Mouse (Mus musculus) small intestine, adult 2 months (tissue): Measurements from ENCODE around the gene Fam126a. TPM values are rescaled to one million over a fixed set of nuclear protein-coding genes. Genes with fewer than 3 reads are reported as not detected.

ENCODE experiments used
- H3K27ac ChIP-seq: fragments of 200-500 bp; 2 replicates; pipeline ENCODE4 v1.5.1; 2012; ENCODE audit warnings: low read depth, low read length, control low read depth, inconsistent platforms; ENCODE audit not compliant: insufficient read depth
- H3K27me3 ChIP-seq: fragments of 200-500 bp; 2 replicates; pipeline ENCODE4 v1.6.1; 2012; ENCODE audit warnings: mild to moderate bottlenecking, moderate library complexity, low read length, inconsistent platforms; ENCODE audit not compliant: control insufficient read depth, insufficient read depth
- H3K36me3 ChIP-seq: fragments of 200-500 bp; 2 replicates; pipeline ENCODE4 v1.6.1; 2012; ENCODE audit warnings: mild to moderate bottlenecking, low read length, control low read depth, inconsistent platforms; ENCODE audit not compliant: control insufficient read depth, insufficient read depth
- H3K4me1 ChIP-seq: fragments of 200-500 bp; 2 replicates; pipeline ENCODE4 v1.6.1; 2012; ENCODE audit warnings: low read length, inconsistent platforms, mixed read lengths; ENCODE audit not compliant: control insufficient read depth, insufficient read depth, insufficient read length
- H3K4me3 ChIP-seq: fragments of 200-500 bp; 2 replicates; pipeline ENCODE4 v1.5.1; 2012; ENCODE audit warnings: low read depth, mild to moderate bottlenecking, control low read depth, inconsistent platforms, low read length, moderate library complexity
- CTCF ChIP-seq: fragments of 200-500 bp; IDR thresholded peaks from 2 replicates; pipeline ENCODE4 v1.5.1; 2012; ENCODE audit warnings: low read depth, mild to moderate bottlenecking, control low read depth, inconsistent platforms, low read length, moderate library complexity, mixed read lengths; ENCODE audit not compliant: insufficient replicate concordance, insufficient read length; ENCODE audit errors: extremely low read depth
- POLR2A ChIP-seq: fragments of 200-500 bp; IDR thresholded peaks from 2 replicates; pipeline ENCODE4 v1.6.1; 2012; ENCODE audit warnings: low read depth, mild to moderate bottlenecking, control low read depth, inconsistent platforms, low read length, moderate library complexity
- WGBS: fragments of 180-500 bp; shearing (Covaris S2); methylation state at CpG from one replicate; pipeline ENCODE4 v1.1.7; 2018; 5-methylcytosine and 5-hydroxymethylcytosine counted together
- polyA plus RNA-seq: library from polyadenylated mRNA; depleted of rRNA; stranded (reverse); fragments of >200 nt; gene quantifications from 2 replicates; pipeline ENCODE4 v1.2.3, GENCODE M21; 2012

The Fam126a gene
- polyA plus RNA-seq, 1 experiment: 1.1 TPM

GRCm38 (mm10) chr5:24047821-24048220, 17.3 kb upstream of the Fam126a start:
- Histone ChIP-seq H3K4me3 (no peak overlapping the region), H3K27ac (peak overlapping the region; percentile 12; the same call in 1 of the 2 replicates), H3K36me3 (no peaks in the 10 kb centered on the region), H3K27me3 (no peaks in the 10 kb centered on the region), H3K4me1 (no peaks in the 10 kb centered on the region)
- WGBS: 19% methylated on average over 1 of the region's 1 CpGs
- TF ChIP-seq POLR2A: no peak
- TF ChIP-seq CTCF: no peak

- Histone ChIP-seq H3K4me3 (no peak overlapping the region), H3K4me1 (no peaks in the 10 kb centered on the region), H3K27me3 (no peaks in the 10 kb centered on the region), H3K27ac (no peak overlapping the region), H3K36me3 (no peaks in the 10 kb centered on the region)
- WGBS: 56% methylated on average over 7 of the region's 7 CpGs
- no peak for TF ChIP-seq CTCF
Observed at GRCm38 (mm10) chr5:24047001-24047400, 16.5 kb upstream of the Fam126a start.

GRCm38 (mm10) chr5:24045998-24046631, 15.6 kb upstream of the Fam126a start:
- H3K4me3 ChIP-seq: no peak overlapping the region
- no peaks in the 10 kb centered on the region for H3K27me3 ChIP-seq
- no peaks in the 10 kb centered on the region for H3K4me1 ChIP-seq
- 47% methylated on average over 4 of the region's 4 CpGs for WGBS
- H3K36me3 ChIP-seq: no peaks in the 10 kb centered on the region
- TF ChIP-seq POLR2A: no peak
- no peak overlapping the region for H3K27ac ChIP-seq

- TF ChIP-seq POLR2A (no peak), CTCF (no peak)
- H3K4me3 ChIP-seq: no peak overlapping the region
- WGBS: 32% methylated on average over 1 of the region's 1 CpGs
- H3K36me3 ChIP-seq: no peaks in the 10 kb centered on the region
- no peak overlapping the region for H3K27ac ChIP-seq
- H3K27me3 ChIP-seq: no peaks in the 10 kb centered on the region
- H3K4me1 ChIP-seq: peaks cover 2% of the 10 kb centered on the region; the same call in 1 of the 2 replicates
Observed at GRCm38 (mm10) chr5:24044387-24044786, 13.9 kb upstream of the Fam126a start.

GRCm38 (mm10) chr5:24043367-24043766, 12.9 kb upstream of the Fam126a start:
- Histone ChIP-seq H3K27me3 (no peaks in the 10 kb centered on the region), H3K4me1 (peaks cover 5% of the 10 kb centered on the region; the same call in 1 of the 2 replicates), H3K36me3 (no peaks in the 10 kb centered on the region), H3K27ac (no peak overlapping the region), H3K4me3 (no peak overlapping the region)
- no peak for TF ChIP-seq CTCF
- no peak for TF ChIP-seq POLR2A
- 66% methylated on average over 2 of the region's 2 CpGs for WGBS

GRCm38 (mm10) chr5:24041341-24041852, 10.9 kb upstream of the Fam126a start:
- peaks cover 5% of the 10 kb centered on the region; the same call in 1 of the 2 replicates for H3K4me1 ChIP-seq
- H3K27ac ChIP-seq: no peak overlapping the region
- no peak overlapping the region for H3K4me3 ChIP-seq
- TF ChIP-seq POLR2A (no peak), CTCF (no peak)
- no peaks in the 10 kb centered on the region for H3K36me3 ChIP-seq
- 84% methylated on average over 4 of the region's 4 CpGs for WGBS
- no peaks in the 10 kb centered on the region for H3K27me3 ChIP-seq

GRCm38 (mm10) chr5:24040601-24041000, 10.1 kb upstream of the Fam126a start:
- H3K27ac ChIP-seq: no peak overlapping the region
- TF ChIP-seq CTCF: no peak
- TF ChIP-seq POLR2A: no peak
- H3K36me3 ChIP-seq: no peaks in the 10 kb centered on the region
- no peaks in the 10 kb centered on the region for H3K27me3 ChIP-seq
- peaks cover 5% of the 10 kb centered on the region; the same call in 1 of the 2 replicates for H3K4me1 ChIP-seq
- no peak overlapping the region for H3K4me3 ChIP-seq
